Mouse (Mus musculus) olfactory bulb, adult 2 months (tissue): ENCODE results near the gene Fance. TPM values are rescaled to one million over a fixed set of nuclear protein-coding genes. Genes with fewer than 3 reads are reported as not detected.
A peak's percentile ranks its signal among the peaks of the same experiment; 100 is the strongest.

Experiments
- H3K27ac ChIP-seq: fragments of 200-500 bp; 2 replicates; pipeline ENCODE4 v1.5.1; 2012; ENCODE audit warnings: low read depth, low read length; ENCODE audit not compliant: insufficient read depth
- H3K4me1 ChIP-seq: fragments of 200-500 bp; 2 replicates; pipeline ENCODE4 v1.6.1; 2012; ENCODE audit warnings: low read length; ENCODE audit not compliant: control insufficient read depth, insufficient read depth
- H3K4me3 ChIP-seq: fragments of 200-500 bp; 2 replicates; pipeline ENCODE4 v1.5.1; 2012; ENCODE audit warnings: mild to moderate bottlenecking, low read depth, low read length, moderate library complexity; ENCODE audit not compliant: insufficient read depth
- CTCF ChIP-seq: fragments of 200-500 bp; IDR thresholded peaks from 2 replicates; pipeline ENCODE4 v1.5.1; 2012; ENCODE audit warnings: low read depth, mild to moderate bottlenecking, low read length, moderate library complexity; ENCODE audit not compliant: insufficient read depth
- POLR2A ChIP-seq: fragments of 200-500 bp; IDR thresholded peaks from 2 replicates; pipeline ENCODE4 v1.6.1; 2012; ENCODE audit warnings: mild to moderate bottlenecking, low read depth, low read length, moderate library complexity; ENCODE audit not compliant: insufficient read depth
- WGBS: fragments of 180-500 bp; shearing (Covaris S2); methylation state at CpG from one replicate; pipeline ENCODE4 v1.1.7; 2018; 5-methylcytosine and 5-hydroxymethylcytosine counted together
- polyA plus RNA-seq: library from polyadenylated mRNA; stranded (reverse); fragments of >200 nt; gene quantifications from 2 replicates; pipeline ENCODE4 v1.2.4, GENCODE M21; 2012; ENCODE audit warnings: low replicate concordance; ENCODE audit not compliant: missing spikeins, insufficient read depth, insufficient read length

Gene Fance
- polyA plus RNA-seq, 1 experiment, result not detected

DNA sequence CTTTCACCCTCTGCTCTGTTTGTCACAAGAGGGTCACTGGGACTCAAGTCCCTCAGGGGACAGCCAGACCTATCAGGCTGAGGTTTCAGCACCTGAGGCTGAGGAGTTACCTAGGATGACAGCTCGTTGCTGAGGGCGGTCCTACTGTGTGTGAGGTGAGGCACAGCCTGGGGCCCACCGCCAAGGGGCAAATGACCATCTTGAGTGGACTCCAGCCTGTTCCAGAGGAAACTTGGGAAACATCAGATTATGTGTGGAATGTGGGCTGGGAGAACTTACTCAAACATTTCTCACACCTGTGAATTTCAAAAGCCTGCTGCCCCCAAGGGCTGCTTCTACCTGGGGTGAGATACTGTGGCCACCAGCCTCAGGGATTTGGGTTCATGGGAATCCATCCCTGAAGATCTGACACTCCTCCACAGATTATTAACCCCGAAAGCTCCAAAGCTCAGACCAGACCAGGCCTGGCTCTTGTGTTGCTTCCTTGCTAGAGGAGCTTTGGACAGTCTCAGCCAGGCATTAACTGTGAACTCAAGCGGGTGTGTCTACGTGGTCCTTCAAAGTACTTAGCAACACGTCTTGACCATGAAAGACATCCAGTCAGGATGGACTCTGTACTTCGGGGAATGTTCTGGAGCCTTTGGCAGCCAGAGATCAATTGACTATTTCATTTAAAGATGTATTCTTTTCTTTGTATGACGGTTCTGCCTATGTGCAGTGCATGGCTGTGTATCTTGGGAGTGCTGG, 47.4 kb downstream of the Fance start:
- Histone ChIP-seq H3K4me3 (no peak overlapping the region), H3K27ac (no peak overlapping the region), H3K4me1 (peaks cover 6% of the 10 kb centered on the region)
- WGBS, result 89% methylated on average over 9 of the region's 9 CpGs
- no peak for TF ChIP-seq CTCF
- TF ChIP-seq POLR2A, result no peak

- no peak overlapping the region for H3K4me3 ChIP-seq
- no peak overlapping the region for H3K27ac ChIP-seq
- peaks cover 6% of the 10 kb centered on the region for H3K4me1 ChIP-seq
- TF ChIP-seq CTCF (no peak), POLR2A (no peak)
- 40% methylated on average over 11 of the region's 11 CpGs for WGBS
Observed at GRCm38 (mm10) chr17:28361921-28362652, 48.8 kb downstream of the Fance start.

- no peak for TF ChIP-seq POLR2A
- TF ChIP-seq CTCF, result no peak
- peaks cover 6% of the 10 kb centered on the region for H3K4me1 ChIP-seq
- H3K27ac ChIP-seq, result no peak overlapping the region
- H3K4me3 ChIP-seq, result no peak overlapping the region
- 9% methylated on average over 25 of the region's 25 CpGs for WGBS
Observed at GRCm38 (mm10) chr17:28362653-28363292, 49.5 kb downstream of the Fance start.

GRCm38 (mm10) chr17:28363507-28363906, 50.2 kb downstream of the Fance start:
- TF ChIP-seq CTCF (no peak), POLR2A (no peak)
- WGBS, result 49% methylated on average over 6 of the region's 6 CpGs
- H3K4me1 ChIP-seq, result peaks cover 6% of the 10 kb centered on the region
- H3K27ac ChIP-seq, result no peak overlapping the region
- no peak overlapping the region for H3K4me3 ChIP-seq

DNA sequence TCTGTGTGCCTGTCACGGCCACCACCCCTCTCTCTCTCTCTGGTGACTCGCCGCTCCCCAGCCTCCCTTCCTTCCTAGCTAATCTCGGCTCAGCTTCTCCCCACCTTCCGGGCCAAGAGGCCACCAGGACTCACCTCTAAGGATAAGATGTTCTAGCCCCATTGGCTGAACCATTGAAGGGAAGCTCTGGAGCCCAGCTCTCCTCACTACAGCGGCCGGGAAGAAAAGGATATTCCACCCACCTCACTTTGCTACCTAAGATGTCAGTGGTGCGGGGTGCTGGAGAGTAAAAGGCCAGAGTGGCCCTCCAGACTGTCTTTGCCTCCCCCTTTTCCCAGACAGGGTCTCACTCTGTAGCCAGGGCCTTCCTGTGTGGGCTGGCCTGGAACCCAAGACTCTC, 51.8 kb downstream of the Fance start, which contains the start of gene Tulp1:
Tulp1 (minus strand) TSS at position 101 of the 400 bp plus-strand sequence.
- Histone ChIP-seq H3K27ac (no peak within 1 kb of the TSS), H3K4me3 (no peak within 1 kb of the TSS), H3K4me1 (peaks cover 6% of the 10 kb centered on the region)
- WGBS, result 65% methylated on average over 8 of the region's 8 CpGs
- TF ChIP-seq POLR2A, result no peak
- TF ChIP-seq CTCF, result no peak

DNA sequence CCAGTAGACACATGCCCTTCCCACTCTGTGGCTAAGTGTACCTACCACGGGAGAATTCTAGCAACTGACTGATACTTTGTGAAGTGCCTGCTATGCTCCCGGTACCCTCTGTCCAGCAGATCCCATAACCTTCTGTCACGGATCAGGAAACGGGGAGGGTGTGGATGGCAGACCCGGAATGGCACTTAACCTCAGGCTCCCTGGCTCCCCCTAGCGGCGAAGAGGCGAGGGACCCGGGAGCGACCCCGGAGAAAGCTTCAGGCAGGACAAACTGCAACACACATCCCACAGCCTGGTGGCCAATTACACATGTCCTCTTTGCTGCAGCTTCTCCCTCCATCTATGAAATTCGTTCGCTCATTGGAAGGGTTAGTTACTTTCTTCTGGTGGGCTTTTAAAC, 55.1 kb downstream of the Fance start:
- 6% methylated on average over 13 of the region's 13 CpGs for WGBS
- peak; percentile 81 for TF ChIP-seq CTCF
- no peak for TF ChIP-seq POLR2A
- H3K27ac ChIP-seq, result no peak overlapping the region
- no peak overlapping the region for H3K4me3 ChIP-seq
- peaks cover 6% of the 10 kb centered on the region for H3K4me1 ChIP-seq

DNA sequence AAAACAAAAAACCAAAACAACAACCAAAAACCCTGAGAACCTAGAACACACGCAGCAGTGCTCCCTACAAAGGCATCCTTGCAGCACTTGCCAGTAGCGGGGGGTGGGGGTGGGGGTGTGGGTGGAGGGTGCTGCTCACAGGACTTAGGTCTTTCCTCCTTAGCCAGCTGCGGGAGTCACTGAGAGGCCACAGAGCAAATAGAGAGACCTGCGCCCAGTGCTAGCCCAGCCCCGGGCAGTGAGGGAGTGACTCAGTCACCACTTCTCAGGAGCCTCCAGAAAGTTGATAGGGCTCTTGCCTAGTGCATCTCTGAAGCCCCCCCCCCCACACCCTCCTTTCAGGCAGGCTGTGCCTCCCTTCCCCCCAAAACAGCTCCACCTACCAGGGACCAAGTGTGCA, 55.7 kb downstream of the Fance start:
- H3K4me1 ChIP-seq, result peaks cover 4% of the 10 kb centered on the region
- WGBS, result 85% methylated on average over 5 of the region's 5 CpGs
- no peak overlapping the region for H3K27ac ChIP-seq
- no peak for TF ChIP-seq POLR2A
- no peak for TF ChIP-seq CTCF
- H3K4me3 ChIP-seq, result no peak overlapping the region

DNA sequence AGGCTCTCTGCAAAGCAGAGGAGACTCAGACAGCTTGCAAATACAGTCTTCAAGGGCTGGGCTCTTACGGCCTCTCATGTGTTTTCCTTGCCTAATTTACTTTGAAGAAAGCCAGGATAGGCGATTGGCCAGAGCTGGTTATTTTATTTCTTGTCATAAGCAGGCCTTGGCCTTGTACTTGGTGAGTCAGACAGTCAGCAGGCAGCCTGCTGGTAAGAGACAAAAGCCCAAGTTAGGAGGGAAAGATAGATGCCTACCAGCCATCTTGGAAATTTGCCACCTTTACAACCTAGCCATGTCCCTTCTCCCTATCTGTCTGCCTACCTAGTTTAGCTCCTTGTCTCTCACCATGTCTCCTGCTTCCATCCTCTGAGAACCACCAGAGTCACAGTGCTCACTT, 58.0 kb downstream of the Fance start:
- no peak overlapping the region for H3K27ac ChIP-seq
- no peak overlapping the region for H3K4me3 ChIP-seq
- 62% methylated on average over 2 of the region's 2 CpGs for WGBS
- peaks cover 7% of the 10 kb centered on the region; the same call in 1 of the 2 replicates for H3K4me1 ChIP-seq
- no peak for TF ChIP-seq CTCF
- TF ChIP-seq POLR2A, result no peak

- peaks cover 7% of the 10 kb centered on the region; the same call in 1 of the 2 replicates for H3K4me1 ChIP-seq
- no peak overlapping the region for H3K4me3 ChIP-seq
- WGBS, result 97% methylated on average over 1 of the region's 1 CpGs
- no peak overlapping the region for H3K27ac ChIP-seq
- TF ChIP-seq POLR2A (no peak), CTCF (no peak)
Observed at GRCm38 (mm10) chr17:28371941-28372340, 58.6 kb downstream of the Fance start.
